Mouse (Mus musculus): ENCODE measurements around the gene Tm9sf1. TPM values are rescaled to one million over a fixed set of nuclear protein-coding genes. Genes with fewer than 3 reads are reported as not detected.
A peak's percentile ranks its signal among the peaks of the same experiment; 100 is the strongest.

Tm9sf1 gene
- polyA plus RNA-seq, 1 experiment from 2014 or later, result 61.9 TPM

DNA sequence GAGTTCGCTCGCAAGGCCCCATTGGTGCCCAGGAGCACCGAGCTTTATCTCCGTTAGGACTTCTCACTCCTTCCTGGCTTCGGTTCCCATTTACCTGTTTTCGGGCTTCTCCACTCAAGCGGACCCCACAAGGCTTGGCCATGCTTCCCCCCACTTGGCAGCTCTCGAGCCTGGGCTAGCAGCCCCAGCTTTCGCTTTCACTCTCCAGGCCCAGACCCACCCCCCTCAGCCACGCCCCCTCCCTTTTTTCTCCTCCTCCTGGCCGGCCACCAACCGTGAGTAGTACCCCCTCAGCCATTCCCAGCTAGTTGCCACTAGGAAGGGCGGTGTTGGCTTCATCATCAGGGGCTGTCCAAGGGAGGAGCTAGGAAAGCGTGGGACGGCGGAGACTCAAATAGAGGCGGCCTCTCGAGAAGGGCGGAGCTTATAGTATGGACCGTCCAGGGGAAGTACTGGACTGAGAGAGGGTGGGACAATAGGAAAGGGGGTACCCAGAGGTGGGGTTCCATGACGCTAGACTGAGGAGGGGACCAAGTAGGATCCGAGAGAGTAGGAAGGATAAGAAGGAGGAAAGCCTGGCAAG, 52.8 kb downstream of the Tm9sf1 start, which contains the start of gene Psme2:
TSS of gene Psme2 (minus strand) at position 366 of the 583 bp plus-strand sequence.
- Histone ChIP-seq H3K9me3 (ENCODE audit: control insufficient read depth, low read length) (no peaks in the 10 kb centered on the region), H3K9ac (ENCODE audit: low read depth, low read length) (peak within 1 kb of the TSS; percentile 78), H3K27ac (ENCODE audit: low read depth, low read length) (peak within 1 kb of the TSS; percentile 68), H3K4me2 (replicated peaks; ENCODE audit: low read depth, low read length) (peak within 1 kb of the TSS; percentile 94), H3K36me3 (ENCODE audit: control insufficient read depth, insufficient read depth, low read length) (0 out of 2 replicates have a peak, but pooled peaks cover 2% of the 10 kb centered on the region), H3K27me3 (ENCODE audit: control insufficient read depth, insufficient read depth, low read length) (no peaks in the 10 kb centered on the region), H3K4me1 (replicated peaks; ENCODE audit: control insufficient read depth, insufficient read depth, low read length) (peaks cover 7% of the 10 kb centered on the region; the same call in 1 of the 2 replicates), H3K4me3 (ENCODE audit: low read depth, low read length) (peak within 1 kb of the TSS; percentile 82)
- DNase-seq (ENCODE audit: low spot score), result peak; percentile 90
- WGBS, result 2% methylated on average over 22 of the region's 22 CpGs
- peak; percentile 97 for ATAC-seq (ENCODE audit: low FRiP score)

GRCm38 (mm10) chr14:55589771-55590448, 53.7 kb downstream of the Tm9sf1 start:
- Histone ChIP-seq H3K27ac (ENCODE audit: low read depth, low read length) (no peak overlapping the region), H3K4me3 (ENCODE audit: low read depth, low read length) (peak overlapping the region; percentile 82), H3K4me2 (replicated peaks; ENCODE audit: low read depth, low read length) (peak overlapping the region; percentile 94), H3K9ac (ENCODE audit: low read depth, low read length) (peak overlapping the region; percentile 78; the same call in 1 of the 2 replicates), H3K4me1 (replicated peaks; ENCODE audit: control insufficient read depth, insufficient read depth, low read length) (peaks cover 7% of the 10 kb centered on the region; the same call in 1 of the 2 replicates), H3K27me3 (ENCODE audit: control insufficient read depth, insufficient read depth, low read length) (no peaks in the 10 kb centered on the region), H3K36me3 (ENCODE audit: control insufficient read depth, insufficient read depth, low read length) (no peaks in the 10 kb centered on the region), H3K9me3 (ENCODE audit: control insufficient read depth, low read length) (no peaks in the 10 kb centered on the region)
- ATAC-seq (ENCODE audit: low FRiP score) (no peak), DNase-seq (ENCODE audit: low spot score) (no peak)
- WGBS, result 88% methylated on average over 11 of the region's 11 CpGs

GRCm38 (mm10) chr14:55589271-55589670, 54.3 kb downstream of the Tm9sf1 start:
- Histone ChIP-seq H3K27ac (ENCODE audit: low read depth, low read length) (no peak overlapping the region), H3K4me3 (ENCODE audit: low read depth, low read length) (no peak overlapping the region), H3K9ac (ENCODE audit: low read depth, low read length) (no peak overlapping the region), H3K4me1 (replicated peaks; ENCODE audit: control insufficient read depth, insufficient read depth, low read length) (peaks cover 7% of the 10 kb centered on the region; the same call in 1 of the 2 replicates), H3K36me3 (ENCODE audit: control insufficient read depth, insufficient read depth, low read length) (no peaks in the 10 kb centered on the region), H3K9me3 (ENCODE audit: control insufficient read depth, low read length) (no peaks in the 10 kb centered on the region), H3K4me2 (replicated peaks; ENCODE audit: low read depth, low read length) (no peak overlapping the region), H3K27me3 (ENCODE audit: control insufficient read depth, insufficient read depth, low read length) (no peaks in the 10 kb centered on the region)
- WGBS, result 84% methylated on average over 5 of the region's 5 CpGs
- no peak for ATAC-seq (ENCODE audit: low FRiP score)
- DNase-seq (ENCODE audit: low spot score), result no peak

DNA sequence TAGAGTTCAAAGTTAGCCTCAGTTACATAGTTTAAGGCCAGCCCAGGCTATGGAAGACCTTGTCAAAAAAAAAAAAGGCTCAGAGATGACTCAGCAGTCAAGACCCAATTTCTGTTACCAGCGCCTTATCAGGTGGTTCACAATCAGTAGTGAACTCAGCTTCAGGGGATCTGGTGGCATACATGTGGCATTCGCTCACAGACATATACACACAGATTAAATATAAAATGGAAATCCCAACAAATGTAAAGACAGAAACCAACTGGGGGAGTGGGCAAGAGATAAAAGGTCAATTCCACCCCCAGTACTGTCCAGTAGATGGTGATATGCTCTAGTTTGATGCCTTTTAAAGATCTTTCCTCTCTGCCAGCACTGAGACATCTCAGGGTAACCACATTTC, 57.5 kb downstream of the Tm9sf1 start:
- 92% methylated on average over 2 of the region's 2 CpGs for WGBS
- H3K4me1 ChIP-seq (replicated peaks; ENCODE audit: control insufficient read depth, insufficient read depth, low read length), result peaks cover 4% of the 10 kb centered on the region; the same call in 1 of the 2 replicates
- no peak overlapping the region for H3K4me3 ChIP-seq (ENCODE audit: low read depth, low read length)
- DNase-seq (ENCODE audit: low spot score) (no peak), ATAC-seq (ENCODE audit: low FRiP score) (no peak)
- no peak overlapping the region for H3K4me2 ChIP-seq (replicated peaks; ENCODE audit: low read depth, low read length)
- no peak overlapping the region for H3K27ac ChIP-seq (ENCODE audit: low read depth, low read length)
- H3K9ac ChIP-seq (ENCODE audit: low read depth, low read length), result no peak overlapping the region
- no peaks in the 10 kb centered on the region for H3K9me3 ChIP-seq (ENCODE audit: control insufficient read depth, low read length)
- H3K27me3 ChIP-seq (ENCODE audit: control insufficient read depth, insufficient read depth, low read length), result no peaks in the 10 kb centered on the region
- no peaks in the 10 kb centered on the region for H3K36me3 ChIP-seq (ENCODE audit: control insufficient read depth, insufficient read depth, low read length)

Other genes with a start within 250 kb of the Tm9sf1 start
- gene Dhrs4, start 165.0 kb downstream of the Tm9sf1 start, polyA plus RNA-seq (2014; fragmentation: Nextera tagmentation; extraction: Ambion mirVana), result 26.0 and 36.5 TPM in 2 replicates
- gene Carmil3, start 153.2 kb downstream of the Tm9sf1 start, polyA plus RNA-seq (2014; fragmentation: Nextera tagmentation; extraction: Ambion mirVana), result 10.1 and 14.0 TPM in 2 replicates
- gene Cpne6, start 133.4 kb downstream of the Tm9sf1 start, polyA plus RNA-seq (2014; fragmentation: Nextera tagmentation; extraction: Ambion mirVana), result 1.3 and 1.6 TPM in 2 replicates
- 0.15 and 0.20 TPM in 2 replicates for gene Nrl, start 118.8 kb downstream of the Tm9sf1 start, polyA plus RNA-seq (2014; fragmentation: Nextera tagmentation; extraction: Ambion mirVana)
- gene Pck2, start 103.5 kb downstream of the Tm9sf1 start, polyA plus RNA-seq (2014; fragmentation: Nextera tagmentation; extraction: Ambion mirVana), result 11.3 and 12.6 TPM in 2 replicates
- 81.5 and 85.4 TPM in 2 replicates for gene Dcaf11, start 83.8 kb downstream of the Tm9sf1 start, polyA plus RNA-seq (2014; fragmentation: Nextera tagmentation; extraction: Ambion mirVana)
- gene A730061H03Rik, start 83.4 kb downstream of the Tm9sf1 start, polyA plus RNA-seq (2014; fragmentation: Nextera tagmentation; extraction: Ambion mirVana), result 0.52 TPM in 1 of 2 replicates, not detected in the other
- 0.77 and 1.8 TPM in 2 replicates for gene Fitm1, start 68.2 kb downstream of the Tm9sf1 start, polyA plus RNA-seq (2014; fragmentation: Nextera tagmentation; extraction: Ambion mirVana)
- 126 TPM in 2 replicates for gene Psme1, start 65.7 kb downstream of the Tm9sf1 start, polyA plus RNA-seq (2014; fragmentation: Nextera tagmentation; extraction: Ambion mirVana)
- gene Emc9, start 58.5 kb downstream of the Tm9sf1 start, polyA plus RNA-seq (2014; fragmentation: Nextera tagmentation; extraction: Ambion mirVana), result 6.4 and 8.5 TPM in 2 replicates
- 195 and 222 TPM in 2 replicates for gene Psme2, start 52.7 kb downstream of the Tm9sf1 start, polyA plus RNA-seq (2014; fragmentation: Nextera tagmentation; extraction: Ambion mirVana)
- gene Rnf31, start 52.1 kb downstream of the Tm9sf1 start, polyA plus RNA-seq (2014; fragmentation: Nextera tagmentation; extraction: Ambion mirVana), result 10.6 and 12.1 TPM in 2 replicates
- 6.9 and 7.6 TPM in 2 replicates for gene Irf9, start 40.2 kb downstream of the Tm9sf1 start, polyA plus RNA-seq (2014; fragmentation: Nextera tagmentation; extraction: Ambion mirVana)
- 8.2 and 8.8 TPM in 2 replicates for gene Rec8, start 25.8 kb downstream of the Tm9sf1 start, polyA plus RNA-seq (2014; fragmentation: Nextera tagmentation; extraction: Ambion mirVana)
- 71.2 and 73.1 TPM in 2 replicates for gene Ipo4, start 7.8 kb downstream of the Tm9sf1 start, polyA plus RNA-seq (2014; fragmentation: Nextera tagmentation; extraction: Ambion mirVana)
- 1.7 and 4.0 TPM in 2 replicates for gene Gm49378, start 5.9 kb downstream of the Tm9sf1 start, polyA plus RNA-seq (2014; fragmentation: Nextera tagmentation; extraction: Ambion mirVana)
- 0.38 and 0.48 TPM in 2 replicates for gene Tssk4, start 6.4 kb upstream of the Tm9sf1 start, polyA plus RNA-seq (2014; fragmentation: Nextera tagmentation; extraction: Ambion mirVana)
- gene Mdp1, start 16.7 kb upstream of the Tm9sf1 start, polyA plus RNA-seq (2014; fragmentation: Nextera tagmentation; extraction: Ambion mirVana), result 67.7 and 70.2 TPM in 2 replicates
- 54.6 and 58.8 TPM in 2 replicates for gene Gmpr2, start 28.1 kb upstream of the Tm9sf1 start, polyA plus RNA-seq (2014; fragmentation: Nextera tagmentation; extraction: Ambion mirVana)
- 596 and 597 TPM in 2 replicates for gene Nedd8, start 28.3 kb upstream of the Tm9sf1 start, polyA plus RNA-seq (2014; fragmentation: Nextera tagmentation; extraction: Ambion mirVana)
- 52.7 and 63.1 TPM in 2 replicates for gene Tinf2, start 38.0 kb upstream of the Tm9sf1 start, polyA plus RNA-seq (2014; fragmentation: Nextera tagmentation; extraction: Ambion mirVana)
- 0.36 and 0.49 TPM in 2 replicates for gene Tgm1, start 70.1 kb upstream of the Tm9sf1 start, polyA plus RNA-seq (2014; fragmentation: Nextera tagmentation; extraction: Ambion mirVana)
- 25.3 and 27.4 TPM in 2 replicates for gene Rabggta, start 78.5 kb upstream of the Tm9sf1 start, polyA plus RNA-seq (2014; fragmentation: Nextera tagmentation; extraction: Ambion mirVana)
- 68.6 and 72.1 TPM in 2 replicates for gene Dhrs1, start 101.9 kb upstream of the Tm9sf1 start, polyA plus RNA-seq (2014; fragmentation: Nextera tagmentation; extraction: Ambion mirVana)
- gene Nop9, start 101.9 kb upstream of the Tm9sf1 start, polyA plus RNA-seq (2014; fragmentation: Nextera tagmentation; extraction: Ambion mirVana), result 47.0 and 47.6 TPM in 2 replicates
- gene Cideb, start 114.7 kb upstream of the Tm9sf1 start, polyA plus RNA-seq (2014; fragmentation: Nextera tagmentation; extraction: Ambion mirVana), result 0.33 TPM in 1 of 2 replicates, not detected in the other
- gene Ltb4r2, start 117.6 kb upstream of the Tm9sf1 start, polyA plus RNA-seq (2014; fragmentation: Nextera tagmentation; extraction: Ambion mirVana), result 0.28 and 0.62 TPM in 2 replicates
- gene Ltb4r1, start 122.2 kb upstream of the Tm9sf1 start, polyA plus RNA-seq (2014; fragmentation: Nextera tagmentation; extraction: Ambion mirVana), result 0.14 TPM in 1 of 2 replicates, not detected in the other
- 6.6 and 7.6 TPM in 2 replicates for gene Adcy4, start 140.3 kb upstream of the Tm9sf1 start, polyA plus RNA-seq (2014; fragmentation: Nextera tagmentation; extraction: Ambion mirVana)
- 11.0 and 12.9 TPM in 2 replicates for gene Ripk3, start 145.1 kb upstream of the Tm9sf1 start, polyA plus RNA-seq (2014; fragmentation: Nextera tagmentation; extraction: Ambion mirVana)
- gene Nfatc4, start 179.3 kb upstream of the Tm9sf1 start, polyA plus RNA-seq (2014; fragmentation: Nextera tagmentation; extraction: Ambion mirVana), result 19.5 and 25.5 TPM in 2 replicates
- 8.3 and 8.8 TPM in 2 replicates for gene Nynrin, start 210.2 kb upstream of the Tm9sf1 start, polyA plus RNA-seq (2014; fragmentation: Nextera tagmentation; extraction: Ambion mirVana)
- 0.17 and 0.31 TPM in 2 replicates for gene Cbln3, start 240.6 kb upstream of the Tm9sf1 start, polyA plus RNA-seq (2014; fragmentation: Nextera tagmentation; extraction: Ambion mirVana)
- 7.8 and 9.3 TPM in 2 replicates for gene Khnyn, start 241.1 kb upstream of the Tm9sf1 start, polyA plus RNA-seq (2014; fragmentation: Nextera tagmentation; extraction: Ambion mirVana)